Mouse (Mus musculus): ENCODE measurements at regions not wholly inside any gene's neighbourhood (a gene's known extent, or its start where the extent isn't known, plus 50 kb on each side); places are given as distances from the start of the nearest gene placed in this dataset.
"Not testable (repeated sequence)": the region's sequence is repeated elsewhere in the genome, so short reads cannot be mapped to it uniquely, and the experiment has no call there.

DNA sequence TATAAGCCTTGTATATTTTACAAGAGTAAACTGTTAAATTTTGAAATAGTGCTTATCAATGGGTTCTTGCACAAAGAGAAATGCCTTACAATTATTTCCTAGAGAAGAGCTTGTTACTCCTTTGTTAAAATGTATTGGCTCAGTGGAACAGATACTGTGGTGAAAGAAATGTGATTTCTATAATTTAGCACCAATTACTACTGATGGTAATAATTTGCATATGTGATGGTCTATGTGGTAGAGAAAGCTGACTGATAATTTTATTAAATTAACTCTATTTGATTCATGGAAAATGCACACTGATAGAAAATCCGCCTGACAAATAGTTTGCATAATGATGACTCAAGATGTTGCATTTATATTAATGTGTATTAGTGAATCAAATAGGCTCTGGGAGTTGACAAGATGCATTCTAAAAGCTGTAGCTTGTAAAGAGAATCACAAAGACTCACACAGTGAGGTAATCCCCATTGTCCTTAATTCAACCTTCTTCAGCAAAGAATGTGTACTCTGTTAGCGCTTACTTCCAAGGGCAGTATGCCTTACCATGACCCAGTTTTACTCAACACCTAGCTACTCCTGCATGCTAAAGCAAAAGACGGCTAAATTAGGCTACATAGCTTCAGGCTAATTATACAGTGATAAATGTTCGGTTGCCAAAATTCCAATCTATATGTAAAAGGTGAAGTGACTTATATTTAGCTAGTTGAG, 329.8 kb upstream of the Cenpq start:
- no peaks in the 10 kb centered on the region for H3K9me3 ChIP-seq
- H3K4me3 ChIP-seq = no peak overlapping the region
- no peak for ATAC-seq (ENCODE audit: low FRiP score, low read depth)
- H3K27ac ChIP-seq = no peak overlapping the region
- no peaks in the 10 kb centered on the region for H3K4me1 ChIP-seq
- no peaks in the 10 kb centered on the region for H3K27me3 ChIP-seq
- no peak overlapping the region for H3K4me2 ChIP-seq (replicated peaks)
- H3K9ac ChIP-seq = no peak overlapping the region
- H3K36me3 ChIP-seq = no peaks in the 10 kb centered on the region
- 66% methylated on average over 4 of the region's 4 CpGs for WGBS

DNA sequence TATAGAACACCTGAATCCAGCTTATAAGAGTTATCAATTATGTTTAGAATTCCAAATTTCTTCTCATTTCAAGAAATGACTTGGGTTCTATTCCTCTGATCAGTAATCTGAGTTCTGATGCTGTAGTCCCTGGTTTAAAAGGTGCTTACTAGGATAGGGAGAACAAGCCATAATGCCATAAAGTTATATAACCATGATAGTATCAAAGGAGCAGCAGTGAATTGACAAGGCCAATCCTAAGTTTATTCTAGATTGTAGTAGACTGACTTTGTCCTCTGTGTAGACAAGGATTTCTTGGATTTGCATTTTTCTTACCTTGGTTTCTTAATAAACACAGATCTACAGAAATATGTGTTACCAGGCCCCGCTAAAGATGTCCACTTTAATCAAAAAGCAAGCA, 326.6 kb upstream of the Cenpq start:
- Histone ChIP-seq H3K36me3 (no peaks in the 10 kb centered on the region), H3K4me2 (replicated peaks) (no peak overlapping the region), H3K27me3 (no peaks in the 10 kb centered on the region), H3K27ac (no peak overlapping the region), H3K9ac (no peak overlapping the region), H3K4me1 (no peaks in the 10 kb centered on the region), H3K4me3 (no peak overlapping the region), H3K9me3 (no peaks in the 10 kb centered on the region)
- WGBS = 84% methylated on average over 1 of the region's 1 CpGs
- no peak for ATAC-seq (ENCODE audit: low FRiP score, low read depth)

DNA sequence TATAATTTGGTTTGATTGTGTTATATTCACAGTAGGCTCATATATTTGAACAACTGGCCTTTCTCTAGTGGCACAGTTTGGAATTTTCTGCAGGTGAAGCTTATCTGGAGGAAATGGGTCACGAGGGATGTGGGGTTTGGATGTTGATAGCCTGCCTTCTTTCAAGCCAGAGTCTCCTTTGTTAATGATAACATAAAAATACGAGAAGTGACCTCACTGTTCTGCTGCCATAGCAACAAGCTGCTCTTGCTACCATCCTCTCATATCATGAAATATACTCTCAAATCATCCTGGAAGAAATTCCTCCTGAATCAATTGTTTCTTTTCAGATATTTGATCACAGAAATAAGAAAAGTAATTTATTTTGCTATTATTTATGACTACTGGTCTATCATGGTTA, 313.6 kb upstream of the Cenpq start:
- H3K36me3 ChIP-seq = no peaks in the 10 kb centered on the region
- WGBS = 62% methylated on average over 2 of the region's 2 CpGs
- H3K27me3 ChIP-seq = no peaks in the 10 kb centered on the region
- no peak overlapping the region for H3K4me3 ChIP-seq
- no peak overlapping the region for H3K4me2 ChIP-seq (replicated peaks)
- no peaks in the 10 kb centered on the region for H3K9me3 ChIP-seq
- H3K27ac ChIP-seq = no peak overlapping the region
- no peaks in the 10 kb centered on the region for H3K4me1 ChIP-seq
- H3K9ac ChIP-seq = no peak overlapping the region
- ATAC-seq (ENCODE audit: low FRiP score, low read depth) = no peak

DNA sequence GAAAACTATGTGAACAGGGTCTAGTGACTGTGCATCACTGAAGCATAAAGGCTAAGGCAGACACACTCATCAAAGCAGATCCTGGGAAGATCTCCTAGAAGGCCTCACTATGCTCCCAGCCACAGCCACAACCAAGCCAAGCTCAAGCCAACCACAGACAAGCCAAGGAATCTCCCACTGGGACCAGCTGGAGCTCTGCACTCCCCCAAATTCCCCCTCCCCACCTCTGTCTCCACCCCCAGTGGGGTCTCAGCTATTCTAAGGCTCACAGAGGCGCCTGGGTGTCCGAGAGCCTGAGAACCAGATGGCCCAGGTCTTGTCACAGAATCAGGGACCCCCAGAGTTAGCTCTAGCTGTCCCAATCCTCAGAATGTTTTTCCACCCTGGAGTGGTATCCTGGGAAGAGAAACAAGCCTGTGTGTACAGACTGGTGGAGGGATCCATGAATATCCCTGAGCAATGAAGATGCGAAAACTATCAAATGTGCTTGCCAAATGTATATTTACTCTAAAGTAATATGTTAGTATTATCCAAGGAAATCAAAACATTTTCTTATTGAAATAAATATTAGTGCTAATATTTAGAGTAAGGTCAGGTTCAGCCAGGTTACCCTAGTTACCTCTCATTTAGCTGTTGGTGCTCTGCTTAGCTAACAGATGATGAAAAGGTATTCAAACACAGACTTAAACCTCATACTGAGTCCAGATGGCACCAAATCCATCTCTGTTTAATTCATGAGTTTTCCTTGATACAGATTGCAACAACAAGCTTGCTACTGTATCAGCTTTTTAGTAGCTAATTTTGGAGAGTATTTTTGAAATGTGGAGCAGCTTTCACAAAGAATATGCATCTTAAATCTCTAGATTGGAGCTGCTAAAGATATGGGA, 292.5 kb upstream of the Cenpq start:
- Histone ChIP-seq H3K36me3 (no peaks in the 10 kb centered on the region), H3K4me1 (no peaks in the 10 kb centered on the region), H3K9ac (no peak overlapping the region), H3K27me3 (no peaks in the 10 kb centered on the region), H3K4me2 (replicated peaks) (no peak overlapping the region), H3K4me3 (no peak overlapping the region), H3K9me3 (no peaks in the 10 kb centered on the region), H3K27ac (no peak overlapping the region)
- WGBS = 70% methylated on average over 3 of the region's 3 CpGs
- ATAC-seq (ENCODE audit: low FRiP score, low read depth) = no peak

DNA sequence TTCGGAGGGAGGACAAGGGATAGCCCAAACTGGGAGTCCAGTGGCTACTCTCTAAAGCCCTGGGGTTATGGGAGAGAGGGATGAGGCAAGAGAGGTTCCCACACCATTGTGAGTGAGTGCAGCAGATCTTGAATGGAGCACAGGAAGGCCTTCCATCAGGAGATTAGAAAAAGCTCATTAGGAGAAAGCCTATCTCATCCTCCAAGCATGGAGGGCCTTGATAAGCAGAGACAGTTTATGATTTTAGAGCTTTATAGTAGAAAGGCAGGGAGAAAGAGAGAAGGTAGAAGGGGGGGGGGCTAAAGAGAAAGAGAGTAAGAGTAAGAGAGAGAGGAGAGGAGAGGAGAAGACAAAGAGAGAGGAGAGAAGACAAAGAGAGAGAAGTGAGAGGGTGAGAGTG, 282.0 kb upstream of the Cenpq start:
- Histone ChIP-seq H3K4me2 (replicated peaks) (no peak overlapping the region), H3K4me3 (no peak overlapping the region), H3K27ac (no peak overlapping the region), H3K4me1 (no peaks in the 10 kb centered on the region), H3K9me3 (no peaks in the 10 kb centered on the region), H3K9ac (no peak overlapping the region), H3K27me3 (no peaks in the 10 kb centered on the region), H3K36me3 (no peaks in the 10 kb centered on the region)
- ATAC-seq (ENCODE audit: low FRiP score, low read depth) = no peak
- 94% methylated on average over 1 of the region's 1 CpGs for WGBS

DNA sequence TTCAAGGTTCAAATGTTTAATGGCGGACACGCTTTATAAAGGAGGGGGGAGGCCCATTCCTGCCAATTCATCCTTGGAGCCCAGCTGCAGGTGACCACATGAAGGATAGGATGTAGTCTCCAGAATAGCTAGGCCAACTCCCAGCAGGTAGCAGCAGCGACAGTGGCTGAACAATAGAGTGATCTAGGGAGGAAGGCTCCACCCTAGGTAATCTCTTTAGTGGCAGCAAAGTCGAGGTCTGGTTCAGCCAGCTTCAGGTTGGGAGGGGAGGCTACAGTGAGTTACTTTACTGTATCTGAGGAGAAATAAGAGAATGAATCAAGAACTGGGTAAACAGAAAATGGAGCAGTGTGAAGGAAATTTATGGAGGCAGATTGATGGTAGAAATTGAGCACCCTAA, 264.6 kb upstream of the Cenpq start:
- not testable (repeated sequence) for H3K36me3 ChIP-seq; H3K9me3 ChIP-seq; H3K27ac ChIP-seq; H3K4me3 ChIP-seq; ATAC-seq (ENCODE audit: low FRiP score, low read depth); H3K27me3 ChIP-seq; H3K4me1 ChIP-seq; H3K4me2 ChIP-seq (replicated peaks); H3K9ac ChIP-seq
- 48% methylated on average over 4 of the region's 4 CpGs for WGBS

DNA sequence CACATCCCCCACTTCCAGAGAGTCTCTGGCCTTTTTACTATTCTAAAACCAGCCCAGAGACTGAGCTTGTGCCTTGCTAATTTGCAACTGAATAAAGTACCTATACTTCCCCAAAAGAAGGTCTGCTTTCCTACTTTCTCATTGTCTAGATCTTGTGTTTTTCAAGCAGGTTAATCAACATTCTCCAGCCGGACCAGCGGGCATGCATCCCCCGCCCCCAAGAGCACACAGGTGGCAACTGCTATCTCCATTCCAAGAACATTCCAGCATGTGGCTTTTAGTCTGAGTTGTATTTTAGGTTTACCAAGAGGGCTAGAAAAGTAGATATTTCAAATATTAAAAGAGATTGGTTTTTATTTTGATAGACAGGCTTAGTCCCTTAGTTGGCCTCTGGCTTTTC, 255.5 kb upstream of the Cenpq start:
- H3K27ac ChIP-seq; H3K4me3 ChIP-seq; H3K9me3 ChIP-seq; H3K27me3 ChIP-seq; H3K36me3 ChIP-seq; H3K4me1 ChIP-seq; H3K4me2 ChIP-seq (replicated peaks); ATAC-seq (ENCODE audit: low FRiP score, low read depth); H3K9ac ChIP-seq: not testable (repeated sequence)
- WGBS = 88% methylated on average over 3 of the region's 3 CpGs

DNA sequence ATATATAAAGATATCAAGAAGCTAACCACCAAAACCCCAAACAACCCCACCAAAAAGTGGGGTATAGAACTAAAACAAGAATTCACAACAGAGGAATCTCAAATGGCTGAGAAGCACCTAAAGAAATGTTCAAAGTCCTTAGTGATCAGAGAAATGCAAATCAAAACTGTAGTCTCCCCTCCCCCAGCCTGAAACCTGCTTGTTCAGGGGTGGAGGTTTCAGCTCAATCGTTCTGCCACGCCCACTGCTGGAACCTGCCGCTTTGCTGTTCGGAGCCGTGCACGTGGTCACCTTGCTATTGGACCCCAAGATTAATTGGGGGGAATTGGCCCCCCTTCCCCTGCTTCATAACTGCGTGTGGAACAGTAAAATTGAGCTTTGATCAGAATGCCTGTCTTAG, 251.8 kb upstream of the Cenpq start:
- not testable (repeated sequence) for ATAC-seq (ENCODE audit: low FRiP score, low read depth); H3K4me2 ChIP-seq (replicated peaks); H3K27me3 ChIP-seq; H3K9ac ChIP-seq; H3K36me3 ChIP-seq; H3K4me1 ChIP-seq; H3K27ac ChIP-seq; H3K9me3 ChIP-seq; H3K4me3 ChIP-seq
- 90% methylated on average over 7 of the region's 7 CpGs for WGBS

DNA sequence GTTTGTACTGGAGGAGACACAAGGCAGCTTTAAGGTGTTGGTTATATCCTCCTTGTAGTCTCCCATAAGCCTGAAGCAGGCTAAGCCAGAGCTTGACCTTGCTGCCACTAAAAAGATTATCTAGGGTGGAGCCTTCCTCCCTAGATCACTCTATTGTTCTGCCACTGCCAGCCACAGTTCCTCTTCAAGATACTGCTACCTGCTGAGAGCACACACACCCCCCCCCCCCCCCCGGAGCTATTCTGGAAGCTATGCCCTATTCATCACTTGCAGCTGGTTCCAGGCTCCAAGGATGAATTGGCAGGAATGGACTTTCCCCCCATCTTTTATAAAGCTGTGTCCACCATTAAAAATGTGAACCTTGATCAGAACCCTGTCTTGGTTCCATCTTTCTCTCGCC, 249.9 kb upstream of the Cenpq start:
- H3K9ac ChIP-seq = no peak overlapping the region
- ATAC-seq (ENCODE audit: low FRiP score, low read depth) = no peak
- no peak overlapping the region for H3K27ac ChIP-seq
- no peaks in the 10 kb centered on the region for H3K27me3 ChIP-seq
- H3K4me3 ChIP-seq = no peak overlapping the region
- H3K9me3 ChIP-seq = no peaks in the 10 kb centered on the region
- H3K4me2 ChIP-seq (replicated peaks) = no peak overlapping the region
- no peaks in the 10 kb centered on the region for H3K4me1 ChIP-seq
- no peaks in the 10 kb centered on the region for H3K36me3 ChIP-seq
- 83% methylated on average over 2 of the region's 2 CpGs for WGBS

DNA sequence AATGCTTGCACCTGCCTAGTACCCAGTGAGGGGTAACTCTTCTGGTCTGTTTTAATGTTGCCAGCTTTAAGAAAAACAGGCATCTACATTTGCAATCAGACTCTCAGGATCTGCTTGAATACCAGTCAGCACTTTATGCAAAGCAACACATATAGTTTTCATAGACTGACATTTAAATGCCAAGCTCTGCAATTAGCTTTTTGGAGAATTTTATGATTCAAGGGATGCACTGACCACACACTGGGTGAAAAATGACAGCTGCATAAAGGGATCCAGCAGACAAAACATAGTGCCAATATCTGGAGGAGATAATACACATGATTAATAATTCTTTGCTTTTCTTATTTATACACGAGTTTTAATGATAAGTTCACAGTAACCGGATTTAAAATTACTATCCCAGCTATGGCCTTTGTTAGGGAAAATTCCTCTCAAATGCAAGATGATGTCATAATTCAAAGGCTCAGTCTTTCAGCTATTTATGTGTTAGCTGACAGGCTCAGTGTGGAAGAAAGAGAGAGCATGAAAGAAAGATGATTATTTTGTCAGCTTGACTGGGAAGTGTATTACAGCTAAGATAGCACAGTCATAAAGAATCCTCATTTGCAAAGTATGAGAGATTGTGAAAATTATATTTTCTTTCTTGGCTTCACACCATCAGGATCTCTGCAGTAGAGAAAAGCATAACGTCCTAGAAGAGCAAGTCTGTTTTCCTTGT, 219.0 kb upstream of the Cenpq start:
- Histone ChIP-seq H3K9ac (no peak overlapping the region), H3K4me3 (no peak overlapping the region), H3K27me3 (no peaks in the 10 kb centered on the region), H3K27ac (no peak overlapping the region), H3K36me3 (no peaks in the 10 kb centered on the region), H3K9me3 (no peaks in the 10 kb centered on the region), H3K4me1 (no peaks in the 10 kb centered on the region), H3K4me2 (replicated peaks) (no peak overlapping the region)
- ATAC-seq (ENCODE audit: low FRiP score, low read depth) = no peak
- WGBS = 81% methylated on average over 3 of the region's 3 CpGs

DNA sequence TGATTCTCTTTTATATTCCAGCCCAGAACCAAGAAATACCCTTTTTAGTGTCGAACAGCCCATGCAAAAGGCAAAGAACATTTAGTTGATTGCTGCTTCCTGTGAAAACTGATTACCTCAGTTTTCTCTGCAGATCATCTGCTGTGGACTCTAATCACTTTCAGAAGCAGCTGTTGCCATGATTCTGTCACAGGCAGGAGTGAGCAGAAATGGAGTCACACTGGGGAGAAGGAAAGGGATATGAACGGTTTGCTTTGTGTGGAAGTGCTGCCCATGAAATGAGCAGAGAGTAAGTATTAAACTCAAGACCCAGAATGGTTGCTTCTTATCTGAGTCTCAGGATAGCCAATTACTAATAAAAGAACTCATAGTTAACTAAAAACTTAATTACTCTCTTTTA, 217.6 kb upstream of the Cenpq start:
- H3K9me3 ChIP-seq = no peaks in the 10 kb centered on the region
- ATAC-seq (ENCODE audit: low FRiP score, low read depth) = no peak
- H3K9ac ChIP-seq = no peak overlapping the region
- H3K27me3 ChIP-seq = no peaks in the 10 kb centered on the region
- H3K36me3 ChIP-seq = no peaks in the 10 kb centered on the region
- no peaks in the 10 kb centered on the region for H3K4me1 ChIP-seq
- 58% methylated on average over 2 of the region's 2 CpGs for WGBS
- no peak overlapping the region for H3K4me2 ChIP-seq (replicated peaks)
- no peak overlapping the region for H3K4me3 ChIP-seq
- no peak overlapping the region for H3K27ac ChIP-seq

DNA sequence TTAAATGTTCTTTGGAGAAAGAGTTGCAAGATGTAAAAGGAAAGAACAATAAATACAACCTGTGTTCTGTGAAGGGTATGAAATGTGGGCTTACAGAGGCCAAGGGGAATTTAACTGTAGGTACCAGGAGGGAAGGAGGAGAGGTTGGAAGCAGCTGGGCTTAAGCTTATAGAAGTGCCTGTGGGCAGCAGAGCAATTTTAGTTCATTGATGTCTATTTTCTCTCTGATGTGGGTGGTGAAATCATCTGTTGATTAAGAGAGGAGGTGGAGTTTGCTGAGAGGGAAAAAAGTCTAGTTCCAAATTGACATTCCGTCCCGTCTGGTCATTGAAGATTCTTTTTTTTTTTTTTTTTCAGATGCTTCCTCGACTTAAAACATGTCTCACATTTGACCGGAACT, 209.7 kb upstream of the Cenpq start:
- no peak overlapping the region for H3K4me3 ChIP-seq
- H3K4me1 ChIP-seq = no peaks in the 10 kb centered on the region
- H3K36me3 ChIP-seq = no peaks in the 10 kb centered on the region
- H3K4me2 ChIP-seq (replicated peaks) = no peak overlapping the region
- H3K27me3 ChIP-seq = no peaks in the 10 kb centered on the region
- H3K9ac ChIP-seq = no peak overlapping the region
- H3K9me3 ChIP-seq = no peaks in the 10 kb centered on the region
- WGBS = 75% methylated on average over 4 of the region's 4 CpGs
- no peak overlapping the region for H3K27ac ChIP-seq
- no peak for ATAC-seq (ENCODE audit: low FRiP score, low read depth)

Measured in limb, embryonic 13.5 days (tissue).